Mouse (Mus musculus): ENCODE data around the gene Lman1l.
A peak's percentile ranks its signal among the peaks of the same experiment; 100 is the strongest.

Gene Lman1l

GRCm38 (mm10) chr9:57620674-57621073 lies at the start of gene Lman1l:
Lman1l (minus strand) TSS chr9:57620774.
- DNase-seq: no peak

DNA sequence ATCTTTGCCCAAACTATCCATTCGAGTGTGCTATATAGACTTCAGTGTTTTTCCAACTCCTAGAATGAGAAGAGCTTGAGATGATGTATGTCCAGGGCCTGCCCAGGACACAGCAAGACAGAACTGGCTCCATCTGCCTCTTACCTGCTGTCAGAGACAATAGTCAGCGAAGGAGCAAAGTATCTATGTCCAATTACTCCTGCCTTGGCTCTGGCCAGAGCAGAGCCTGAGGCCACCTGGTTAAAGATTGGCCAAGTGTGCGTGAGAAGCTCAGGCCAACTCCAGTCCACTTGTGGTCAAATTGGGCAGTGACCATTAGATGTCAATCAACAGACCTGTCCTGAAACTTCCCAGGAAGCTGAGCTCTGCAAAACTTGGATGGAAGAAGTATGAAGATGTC lies 49.0 kb upstream of the Lman1l start:
- no peak for DNase-seq

GRCm38 (mm10) chr9:57668277-57668676 lies 47.7 kb upstream of the Lman1l start:
- no peak for DNase-seq

DNA sequence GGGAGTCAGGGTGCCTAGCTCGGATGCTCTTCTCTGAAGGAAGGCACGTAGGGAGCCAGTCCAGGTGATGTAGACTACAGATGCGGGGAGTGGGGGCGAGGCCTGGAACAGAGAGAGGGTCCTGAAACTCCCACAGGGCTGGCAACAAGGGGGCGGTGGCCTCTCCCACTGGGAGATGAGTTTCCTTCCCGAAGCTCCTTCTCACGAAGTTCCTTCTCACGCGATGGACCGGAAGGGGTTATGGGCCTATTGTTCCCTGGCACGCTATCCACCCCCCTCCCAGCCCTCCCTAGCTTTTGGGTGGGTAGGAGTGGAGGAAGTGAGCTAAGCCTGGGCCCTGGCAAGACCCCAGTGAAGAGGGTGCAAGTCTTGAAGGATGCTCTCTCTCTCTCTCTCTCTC lies 47.2 kb upstream of the Lman1l start:
- DNase-seq: no peak

DNA sequence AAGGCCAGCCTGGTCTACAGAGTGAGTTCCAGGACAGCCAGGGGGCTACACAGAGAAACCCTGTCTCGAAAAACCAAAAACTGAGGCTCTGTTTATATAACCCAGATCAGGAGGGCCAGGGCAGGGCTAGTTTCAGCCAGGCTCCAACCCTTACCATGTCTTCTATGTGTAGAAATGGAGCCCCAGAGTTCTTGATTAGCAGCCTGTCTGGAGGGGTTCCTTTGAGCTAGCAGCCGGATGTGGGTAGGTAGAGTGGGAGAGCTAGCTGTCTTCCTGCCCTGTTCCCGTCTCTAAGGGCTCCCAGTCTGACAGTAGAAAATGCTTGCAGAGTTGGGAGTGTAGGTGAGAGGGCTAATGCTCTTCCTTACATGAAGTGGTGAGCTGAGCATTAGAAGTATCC lies 46.6 kb upstream of the Lman1l start:
- no peak for DNase-seq

- no peak for DNase-seq
Observed at GRCm38 (mm10) chr9:57666536-57666935, 46.0 kb upstream of the Lman1l start.

DNA sequence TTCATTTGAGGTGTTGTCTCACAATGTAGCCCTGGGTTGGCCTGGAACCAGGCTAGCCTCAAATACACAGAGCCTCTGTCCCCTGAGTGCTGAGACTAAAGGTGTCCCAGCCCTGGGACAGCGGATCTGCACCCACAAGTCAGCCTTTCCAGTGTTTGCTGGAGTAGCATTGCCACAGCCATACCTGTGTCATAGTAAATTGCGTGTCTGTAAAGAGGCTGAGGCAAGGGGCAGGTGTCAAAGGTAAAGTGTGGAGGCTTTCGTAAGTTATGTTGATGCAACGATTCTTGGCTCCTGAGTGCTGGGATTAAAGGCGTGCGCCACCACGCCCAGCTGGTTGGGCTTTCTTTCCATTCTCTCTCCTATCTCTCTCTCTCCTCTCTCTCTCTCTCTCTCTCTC lies 44.0 kb upstream of the Lman1l start:
- DNase-seq: no peak

DNA sequence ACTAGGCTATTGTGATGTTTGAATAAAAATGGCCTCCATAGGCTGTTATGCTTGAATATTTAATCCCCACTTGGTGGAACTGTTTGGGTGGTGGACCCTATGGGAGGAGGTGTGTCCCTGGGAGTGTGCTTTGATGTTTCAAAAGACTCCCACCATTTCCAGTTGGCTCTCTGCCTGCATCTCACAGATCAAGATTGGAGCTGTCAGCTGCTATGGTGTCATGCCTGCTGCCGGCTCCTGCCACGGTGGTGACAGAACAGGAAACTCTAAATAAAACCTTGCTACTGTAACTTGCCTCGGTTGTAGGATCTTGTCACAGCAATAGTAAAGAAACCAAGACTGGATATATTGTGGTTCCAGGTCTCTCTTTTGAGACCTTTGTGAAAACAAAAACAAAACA lies 41.0 kb upstream of the Lman1l start:
- DNase-seq: no peak

GRCm38 (mm10) chr9:57660501-57660900 lies 39.9 kb upstream of the Lman1l start:
- DNase-seq: no peak

DNA sequence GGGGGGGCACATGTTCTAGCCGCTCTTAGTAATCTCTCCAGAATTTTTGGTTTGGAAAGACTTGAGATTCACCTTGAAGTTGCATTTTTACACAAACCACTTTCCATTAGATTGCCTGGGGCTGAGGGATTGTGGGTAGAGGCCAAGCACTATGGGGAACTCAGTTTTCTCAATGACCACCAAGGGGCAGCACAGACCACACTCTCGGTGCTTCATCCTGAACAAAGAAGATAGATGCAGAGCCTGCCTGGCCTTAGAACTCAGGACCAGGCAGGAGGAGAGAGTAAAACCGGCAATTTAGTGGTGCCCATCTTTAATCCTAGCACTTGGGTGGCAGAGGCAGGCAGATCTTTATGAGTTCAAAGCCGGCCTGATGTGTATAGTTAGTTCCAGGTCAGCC lies 39.2 kb upstream of the Lman1l start:
- peak; percentile 83 for DNase-seq

DNA sequence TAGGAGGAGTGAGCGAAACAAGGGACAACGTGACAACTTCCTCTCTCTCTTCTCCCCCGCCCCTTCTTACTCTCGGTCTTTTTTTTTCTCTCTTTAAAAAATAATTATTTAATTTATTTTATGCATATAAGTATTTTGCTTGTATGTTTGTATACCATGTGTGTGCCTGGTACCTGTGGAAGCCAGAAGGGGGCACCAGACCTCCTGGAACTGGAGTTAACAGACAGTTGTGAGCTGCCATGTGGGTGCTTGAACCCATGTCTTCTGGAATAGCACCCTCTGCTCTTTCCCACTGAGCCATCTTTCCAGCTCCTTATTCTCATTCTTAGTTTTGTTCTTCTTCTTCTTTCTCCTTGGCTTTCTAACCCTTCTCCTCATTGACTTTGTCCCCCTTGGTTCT lies 38.4 kb upstream of the Lman1l start:
- DNase-seq: no peak

GRCm38 (mm10) chr9:57657843-57658242 lies 37.3 kb upstream of the Lman1l start:
- no peak for DNase-seq

DNA sequence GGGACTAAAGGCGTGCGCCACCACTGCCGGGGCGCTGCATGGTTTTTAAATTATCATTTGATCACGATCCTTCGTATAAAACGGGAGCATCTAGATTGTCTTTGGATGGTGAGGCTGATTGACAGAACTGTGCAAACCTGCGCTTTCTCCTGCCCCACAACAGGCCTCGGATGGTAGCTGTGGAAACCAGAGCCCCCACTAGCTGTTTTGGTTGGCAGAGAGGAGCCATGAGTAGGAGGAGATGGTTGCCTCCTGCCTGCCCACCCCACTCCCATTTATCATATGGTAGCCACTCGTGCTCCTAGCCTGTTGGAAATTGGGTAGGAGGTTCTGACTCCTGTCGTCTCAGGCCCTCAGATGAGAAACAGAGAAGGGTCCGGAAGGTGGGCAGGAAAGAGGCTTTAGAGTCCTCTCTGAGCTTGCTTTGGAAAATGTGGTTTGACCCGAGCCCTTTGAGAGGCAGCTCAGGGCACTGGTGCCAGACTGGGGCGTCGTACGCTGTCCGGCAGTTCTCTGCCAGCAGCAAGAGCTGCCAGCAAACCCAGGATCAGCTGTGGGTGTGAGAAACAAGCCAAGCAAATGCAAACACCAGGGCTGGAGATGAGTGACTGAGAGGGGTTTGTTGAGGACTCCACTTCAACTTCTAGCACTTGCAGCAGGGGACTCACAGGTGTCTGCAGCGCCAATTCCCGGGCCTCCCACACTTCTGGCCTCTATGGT lies 36.2 kb upstream of the Lman1l start:
- no peak for DNase-seq

GRCm38 (mm10) chr9:57655749-57656148 lies 35.2 kb upstream of the Lman1l start:
- peak; percentile 96 for DNase-seq

- no peak for DNase-seq
Observed at GRCm38 (mm10) chr9:57654966-57655365, 34.4 kb upstream of the Lman1l start.

DNA sequence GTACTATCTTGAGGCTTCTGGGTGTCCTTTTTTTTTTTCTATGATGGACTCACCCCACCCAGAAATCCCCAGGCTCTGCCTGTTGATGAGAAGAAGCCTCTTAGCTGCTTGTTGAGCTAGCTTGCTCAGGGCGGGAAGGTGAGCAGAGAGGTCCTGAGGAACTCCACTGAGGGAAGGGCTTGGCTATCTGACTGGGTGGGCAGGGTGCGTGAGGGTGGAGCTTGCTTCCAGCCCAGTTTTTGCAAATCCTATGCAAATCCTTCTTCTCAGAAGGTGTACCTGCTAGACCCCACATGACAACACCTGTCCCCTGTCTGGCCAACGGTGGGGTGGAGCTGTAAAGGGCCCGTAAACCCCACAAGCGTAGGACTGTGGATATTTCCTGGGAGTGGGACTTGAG lies 32.7 kb upstream of the Lman1l start, which contains the start of gene Csk:
TSS of gene Csk (minus strand) at position 349 of the 400 bp plus-strand sequence.
- no peak for DNase-seq

GRCm38 (mm10) chr9:57652855-57653254 lies 32.3 kb upstream of the Lman1l start:
- DNase-seq: peak; percentile 41

GRCm38 (mm10) chr9:57652351-57652750 lies 31.8 kb upstream of the Lman1l start:
- DNase-seq: no peak

- DNase-seq: peak; percentile 41
Observed at GRCm38 (mm10) chr9:57650786-57651311, 30.3 kb upstream of the Lman1l start.

DNA sequence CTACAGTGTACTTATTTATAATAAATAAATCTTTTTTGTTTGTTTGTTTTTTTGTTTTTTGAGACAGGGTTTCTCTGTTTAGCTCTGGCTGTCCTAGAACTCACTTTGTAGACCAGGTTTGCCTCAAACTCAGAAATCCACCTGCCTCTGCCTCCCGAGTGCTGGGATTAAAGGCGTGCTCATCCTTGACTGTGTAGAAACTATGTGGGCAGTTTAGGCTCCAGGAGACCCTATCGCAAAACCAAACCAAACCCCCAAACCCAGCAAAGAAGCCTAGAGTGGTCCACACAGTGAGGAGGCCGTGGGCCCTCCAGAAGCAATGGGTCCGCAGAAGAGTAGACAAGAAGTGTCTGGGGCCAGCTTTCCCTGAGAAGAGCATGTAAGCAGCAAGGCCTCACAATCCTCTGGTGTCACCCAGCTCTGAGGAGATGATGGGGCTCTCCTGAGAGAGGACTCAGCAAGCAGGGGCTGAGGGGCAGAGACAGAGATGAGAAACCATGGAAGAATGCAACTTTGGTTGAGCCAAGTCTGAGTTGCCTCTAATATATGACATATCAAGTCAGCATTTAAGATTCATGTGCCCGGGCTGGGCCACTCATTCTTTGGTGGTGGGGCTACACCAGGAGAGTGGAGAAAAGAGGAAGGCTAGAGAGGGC lies 29.7 kb upstream of the Lman1l start:
- no peak for DNase-seq

DNA sequence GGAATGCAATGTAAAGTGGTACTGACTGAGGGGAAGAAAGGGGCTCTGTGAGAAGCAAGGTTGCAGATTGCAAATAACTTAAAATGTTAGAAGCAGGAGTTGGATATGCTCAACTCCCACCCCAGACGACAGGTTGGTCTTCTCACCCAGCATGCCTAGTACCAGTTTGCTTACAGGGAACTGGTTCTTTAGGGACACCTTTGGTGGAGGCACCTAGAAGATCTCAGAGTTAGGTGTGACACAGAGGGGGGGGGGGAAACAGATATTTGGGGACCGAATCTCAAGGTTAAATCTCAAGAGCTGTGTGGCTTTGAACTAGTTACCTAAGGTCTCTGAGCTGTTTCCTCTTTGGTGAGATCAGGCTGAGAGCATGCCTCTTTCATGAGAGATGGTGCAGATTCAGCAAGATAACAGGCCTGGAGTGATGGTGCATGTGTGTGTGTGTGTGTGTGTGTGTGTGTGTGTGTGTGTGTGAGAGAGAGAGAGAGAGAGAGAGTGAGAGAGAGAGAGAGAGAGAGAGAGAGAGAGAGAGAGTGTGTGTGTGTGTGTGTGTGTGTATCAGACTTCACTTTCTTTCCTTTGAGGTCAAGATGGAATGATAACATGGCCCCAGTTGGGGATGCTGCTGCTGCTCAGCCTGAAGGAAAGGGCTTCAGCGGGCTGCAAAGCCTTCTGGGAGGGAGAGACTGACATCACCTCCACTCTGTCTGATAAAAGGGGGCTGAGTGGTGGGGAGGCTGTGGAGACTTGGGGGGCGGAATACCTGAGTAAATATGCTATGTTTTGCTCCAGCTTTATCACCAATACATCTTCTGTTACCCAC lies 26.9 kb upstream of the Lman1l start:
- no peak for DNase-seq

DNA sequence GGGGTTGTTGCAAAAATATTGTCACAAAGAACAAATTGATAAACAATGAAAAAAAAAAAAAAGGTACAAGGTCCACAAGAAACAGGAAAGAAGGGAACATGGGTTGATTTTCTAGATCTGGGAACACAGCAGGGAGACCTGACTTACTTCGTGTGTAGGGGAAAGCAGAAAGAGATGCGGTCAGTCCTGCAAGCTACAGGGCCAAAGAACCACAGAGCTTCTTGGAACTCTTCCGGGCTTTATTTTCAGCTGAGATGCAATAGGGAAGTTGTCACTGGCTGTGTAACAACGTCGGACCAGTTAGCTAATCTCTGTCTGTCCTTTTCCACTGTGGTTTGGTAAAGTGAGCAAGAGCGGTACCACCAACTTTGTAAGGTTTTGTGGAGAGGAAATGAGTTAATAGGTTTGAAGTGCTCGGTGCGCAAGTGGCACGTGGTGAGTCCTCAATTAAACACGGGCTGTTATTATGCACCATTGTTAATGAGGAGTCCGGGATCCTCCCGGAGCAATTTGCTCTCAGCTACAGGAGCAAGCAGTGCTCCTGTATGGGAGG lies 26.1 kb upstream of the Lman1l start:
- no peak for DNase-seq

All from embryo, embryonic 11 days (tissue).